Mouse (Mus musculus) lung, embryonic 16.5 days (tissue): ENCODE results near the gene Mab21l2. TPM values are rescaled to one million over a fixed set of nuclear protein-coding genes. Genes with fewer than 3 reads are reported as not detected.

ENCODE experiments used
- ATAC-seq: fragments of 200-750 bp; cut with Nextera tagmentation; 2 replicates; pipeline ENCODE4 v1.8.0; 2017; ENCODE audit warnings: low read depth, mild to moderate bottlenecking, moderate library complexity
- H3K27ac ChIP-seq: fragments of 300-500 bp; sonication (generic); 2 replicates; pipeline ENCODE4 v1.5.1; 2014; ENCODE audit warnings: mild to moderate bottlenecking, control low read depth, low read length
- H3K27me3 ChIP-seq: fragments of 300-500 bp; sonication (generic); 2 replicates; pipeline ENCODE4 v1.6.1; 2014; ENCODE audit warnings: low read depth, low read length, mixed read lengths; ENCODE audit not compliant: control insufficient read depth, insufficient read depth
- H3K36me3 ChIP-seq: fragments of 300-500 bp; sonication (generic); 2 replicates; pipeline ENCODE4 v1.6.1; 2014; ENCODE audit warnings: low read length; ENCODE audit not compliant: control insufficient read depth, insufficient read depth
- H3K4me1 ChIP-seq: fragments of 300-500 bp; sonication (generic); replicated peaks from 2 replicates; pipeline ENCODE4 v1.6.1; 2014; ENCODE audit warnings: low read length, mixed read lengths; ENCODE audit not compliant: control insufficient read depth, insufficient read depth
- H3K4me2 ChIP-seq: fragments of 300-500 bp; sonication (generic); 2 replicates; pipeline ENCODE4 v1.6.1; 2014; ENCODE audit warnings: low read depth, low read length, control low read depth
- H3K4me3 ChIP-seq: fragments of 300-500 bp; sonication (generic); 2 replicates; pipeline ENCODE4 v1.5.1; 2014; ENCODE audit warnings: mild to moderate bottlenecking, low read length, control low read depth
- H3K9ac ChIP-seq: fragments of 300-500 bp; sonication (generic); 2 replicates; pipeline ENCODE4 v1.6.1; 2014; ENCODE audit warnings: low read length, control low read depth
- H3K9me3 ChIP-seq: fragments of 300-500 bp; sonication (generic); 2 replicates; pipeline ENCODE4 v1.6.1; 2016; ENCODE audit warnings: low read length; ENCODE audit not compliant: control insufficient read depth
- WGBS: fragments of 180-500 bp; shearing (Covaris S2); extraction: QIAGEN DNeasy Blood & Tissue Kit; methylation state at CpG from one replicate; pipeline ENCODE4 v1.1.7; 2014; 5-methylcytosine and 5-hydroxymethylcytosine counted together
- polyA plus RNA-seq: library from polyadenylated mRNA; unstranded; fragments of >200 nt; fragmentation: Nextera tagmentation; extraction: Ambion mirVana; gene quantifications from 2 replicates; pipeline ENCODE4 v1.2.1, GENCODE M21; 2015

The Mab21l2 gene
- 0.53 and 1.1 TPM in 2 replicates for polyA plus RNA-seq

DNA sequence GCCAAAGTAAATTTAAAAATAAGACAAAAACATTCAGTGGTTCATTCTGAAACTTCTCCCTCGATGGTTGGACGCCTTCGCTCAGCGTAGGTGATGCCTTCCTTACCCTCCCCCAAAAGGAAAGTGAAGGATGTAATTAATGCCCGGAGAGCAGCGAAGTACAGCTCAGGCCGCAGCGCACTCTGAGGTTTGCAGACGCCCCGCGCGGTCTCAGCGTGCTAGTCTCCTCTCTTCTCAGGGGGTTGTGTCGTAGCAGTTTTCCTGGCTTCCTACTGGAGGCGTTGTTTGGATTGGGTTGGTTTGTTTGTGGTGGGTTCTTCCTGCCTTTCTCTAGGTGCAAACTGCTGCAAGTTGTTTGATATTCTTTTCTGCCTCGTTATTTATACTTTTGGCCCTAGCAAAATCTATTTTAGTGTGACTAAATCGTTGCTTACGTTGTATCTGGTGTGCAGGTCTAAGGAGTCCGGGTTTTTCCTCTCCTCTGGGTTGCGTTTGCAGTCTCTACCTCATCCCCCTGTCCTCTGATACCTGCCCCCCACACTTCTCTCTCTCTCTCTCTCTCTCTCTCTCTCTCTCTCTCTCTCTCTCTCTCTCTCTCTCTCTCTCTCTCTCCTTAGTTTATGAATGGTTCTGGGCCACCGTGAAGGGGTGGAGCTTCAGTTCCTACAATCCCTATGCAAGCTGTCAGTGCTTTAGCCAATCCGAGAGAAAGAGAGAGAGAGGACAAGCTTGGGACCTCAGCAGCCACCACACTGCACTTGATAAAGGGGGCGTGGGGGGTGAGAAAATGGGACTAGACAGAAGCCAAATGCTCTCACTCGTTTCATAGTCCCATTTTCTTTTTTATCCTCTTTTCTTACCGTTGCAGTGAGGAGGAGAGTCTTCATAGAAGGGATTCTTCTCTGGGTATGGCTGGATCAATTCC, at the start of gene Mab21l2:
TSS of gene Mab21l2 (minus strand) at position 539 of the 925 bp plus-strand sequence.
- Histone ChIP-seq H3K9ac (no peak within 1 kb of the TSS), H3K4me3 (peak within 1 kb of the TSS; percentile 47), H3K27ac (no peak within 1 kb of the TSS), H3K36me3 (no peaks in the 10 kb centered on the region), H3K27me3 (peaks cover 35% of the 10 kb centered on the region), H3K4me2 (peak within 1 kb of the TSS; percentile 62), H3K4me1 (peaks cover 16% of the 10 kb centered on the region), H3K9me3 (no peaks in the 10 kb centered on the region)
- 4% methylated on average over 25 of the region's 25 CpGs for WGBS
- ATAC-seq: peak; percentile 55; the same call in 1 of the 2 replicates

DNA sequence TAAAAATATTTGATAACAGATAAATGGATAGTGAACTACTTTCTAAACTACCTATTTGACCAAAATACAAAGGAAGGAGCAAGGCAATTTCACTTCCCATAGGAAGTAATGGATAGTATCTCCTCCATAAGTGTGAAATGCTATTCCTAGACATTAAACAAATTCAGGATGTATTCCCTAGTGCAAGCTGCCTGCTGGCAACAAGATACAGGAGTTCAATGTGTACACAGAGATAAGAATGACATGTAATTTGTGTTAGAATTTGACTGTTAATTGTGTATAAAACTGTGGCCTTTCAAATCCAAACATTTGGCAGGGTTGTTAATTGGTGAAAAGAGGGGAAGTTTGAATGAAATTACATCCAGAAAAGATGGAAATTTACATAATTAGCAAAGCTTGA, 26.9 kb upstream of the Mab21l2 start:
- Histone ChIP-seq H3K4me1 (no peaks in the 10 kb centered on the region), H3K4me2 (no peak overlapping the region), H3K9me3 (no peaks in the 10 kb centered on the region), H3K27ac (no peak overlapping the region), H3K4me3 (no peak overlapping the region), H3K27me3 (no peaks in the 10 kb centered on the region), H3K36me3 (no peaks in the 10 kb centered on the region), H3K9ac (no peak overlapping the region)
- ATAC-seq: no peak

DNA sequence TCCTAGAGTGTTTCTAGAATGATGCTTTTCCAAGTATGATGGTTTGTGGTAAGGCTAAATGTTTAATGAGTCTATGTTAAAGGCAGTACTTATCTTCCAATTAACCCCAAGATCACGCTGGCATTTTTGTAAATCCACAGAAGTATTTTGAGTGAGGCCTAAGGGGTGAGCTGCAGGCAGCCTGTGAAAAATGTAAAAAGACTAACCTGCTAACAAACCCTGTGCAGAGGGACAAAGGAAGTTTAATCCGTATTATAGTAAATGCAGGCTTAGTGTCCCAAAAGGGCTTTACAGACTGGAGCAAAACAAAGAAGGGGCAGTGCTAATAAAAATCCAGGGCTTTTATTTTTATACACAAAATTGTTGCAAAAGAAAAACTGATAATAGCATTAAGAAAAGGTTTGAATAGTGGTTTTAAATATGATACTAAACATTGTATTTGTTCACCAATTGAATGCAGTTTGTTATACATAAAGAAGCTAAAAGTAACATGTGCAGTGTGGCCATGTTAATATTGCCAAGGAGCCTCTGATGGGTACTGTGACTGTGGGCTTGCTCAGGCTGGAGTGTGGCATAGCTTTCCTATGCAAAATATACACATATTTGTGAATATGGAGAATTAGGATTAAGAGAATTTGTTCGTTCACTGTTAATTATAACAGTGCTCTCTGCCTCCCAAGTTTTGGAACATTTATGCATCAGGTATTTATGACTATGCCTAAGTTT, 24.3 kb upstream of the Mab21l2 start:
- Histone ChIP-seq H3K27ac (no peak overlapping the region), H3K9ac (no peak overlapping the region), H3K4me3 (no peak overlapping the region), H3K27me3 (no peaks in the 10 kb centered on the region), H3K9me3 (no peaks in the 10 kb centered on the region), H3K4me2 (no peak overlapping the region), H3K36me3 (no peaks in the 10 kb centered on the region), H3K4me1 (no peaks in the 10 kb centered on the region)
- no peak for ATAC-seq
- WGBS: 63% methylated on average over 3 of the region's 3 CpGs

DNA sequence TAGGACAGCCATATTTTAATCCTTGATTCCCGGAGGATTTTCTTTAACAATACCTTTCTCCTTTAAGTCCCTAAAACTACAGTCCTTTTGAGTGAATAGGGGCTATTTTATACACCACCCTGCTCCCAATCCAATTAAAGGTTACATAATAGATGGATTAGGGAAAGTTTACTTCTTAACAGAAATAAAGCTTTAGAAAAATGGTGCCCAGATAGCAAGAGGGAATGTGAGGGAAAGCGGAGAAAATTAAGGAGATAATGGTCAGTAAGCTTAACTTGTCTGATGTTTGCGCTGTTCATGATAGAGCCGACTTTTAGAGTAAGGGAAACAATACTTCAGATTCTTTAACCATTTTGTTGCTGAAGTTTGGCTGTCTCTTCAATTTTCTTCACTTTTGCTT, 23.1 kb upstream of the Mab21l2 start:
- 43% methylated on average over 4 of the region's 4 CpGs for WGBS
- Histone ChIP-seq H3K27ac (no peak overlapping the region), H3K36me3 (no peaks in the 10 kb centered on the region), H3K9ac (no peak overlapping the region), H3K4me2 (no peak overlapping the region), H3K4me1 (no peaks in the 10 kb centered on the region), H3K4me3 (no peak overlapping the region), H3K9me3 (no peaks in the 10 kb centered on the region), H3K27me3 (no peaks in the 10 kb centered on the region)
- ATAC-seq: no peak

DNA sequence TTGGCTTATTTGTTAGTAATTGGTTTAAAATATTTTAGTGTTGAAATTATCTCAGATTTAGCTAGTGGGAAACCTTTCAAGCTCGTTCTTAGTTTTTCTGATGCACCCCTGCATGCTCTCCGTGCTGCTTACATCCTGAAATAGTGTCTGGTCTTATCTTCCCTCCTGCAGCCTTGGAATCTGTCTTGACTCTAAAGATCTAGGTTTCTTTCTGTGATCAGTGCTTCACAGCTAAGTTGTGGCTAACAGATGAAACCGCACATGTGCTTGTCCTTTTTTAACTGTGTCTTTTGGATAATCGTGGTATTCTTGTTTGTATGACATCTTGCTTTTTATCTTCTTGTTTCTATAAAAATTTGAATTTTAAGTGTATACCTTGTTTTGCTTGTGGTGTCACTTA, 18.9 kb upstream of the Mab21l2 start:
- Histone ChIP-seq H3K9me3 (no peaks in the 10 kb centered on the region), H3K4me1 (no peaks in the 10 kb centered on the region), H3K9ac (no peak overlapping the region), H3K4me2 (no peak overlapping the region), H3K27ac (no peak overlapping the region), H3K4me3 (no peak overlapping the region), H3K36me3 (no peaks in the 10 kb centered on the region), H3K27me3 (no peaks in the 10 kb centered on the region)
- no peak for ATAC-seq
- 74% methylated on average over 4 of the region's 4 CpGs for WGBS

DNA sequence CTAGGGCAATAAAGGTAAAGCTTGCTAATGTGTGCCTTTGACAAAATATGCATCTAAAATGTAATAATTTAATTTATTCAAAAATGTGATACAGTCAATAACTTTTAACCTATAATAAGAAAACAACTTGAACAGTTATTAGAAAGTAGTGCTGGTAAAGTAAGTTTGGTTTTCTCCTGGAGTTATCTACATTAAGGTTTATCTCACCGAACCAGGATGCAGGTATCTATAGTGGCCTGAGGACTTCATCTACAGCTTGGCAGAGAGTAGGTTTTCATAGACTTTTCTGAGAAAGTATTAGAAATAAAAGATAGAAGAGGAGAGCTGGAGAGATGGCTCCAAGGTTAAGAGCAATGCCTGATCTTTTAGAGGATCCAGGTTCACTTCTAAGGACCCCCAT, 13.0 kb upstream of the Mab21l2 start:
- Histone ChIP-seq H3K4me3 (no peak overlapping the region), H3K4me2 (no peak overlapping the region), H3K9ac (no peak overlapping the region), H3K36me3 (no peaks in the 10 kb centered on the region), H3K9me3 (no peaks in the 10 kb centered on the region), H3K27ac (no peak overlapping the region), H3K27me3 (no peaks in the 10 kb centered on the region), H3K4me1 (no peaks in the 10 kb centered on the region)
- ATAC-seq: no peak
- 89% methylated on average over 1 of the region's 1 CpGs for WGBS

DNA sequence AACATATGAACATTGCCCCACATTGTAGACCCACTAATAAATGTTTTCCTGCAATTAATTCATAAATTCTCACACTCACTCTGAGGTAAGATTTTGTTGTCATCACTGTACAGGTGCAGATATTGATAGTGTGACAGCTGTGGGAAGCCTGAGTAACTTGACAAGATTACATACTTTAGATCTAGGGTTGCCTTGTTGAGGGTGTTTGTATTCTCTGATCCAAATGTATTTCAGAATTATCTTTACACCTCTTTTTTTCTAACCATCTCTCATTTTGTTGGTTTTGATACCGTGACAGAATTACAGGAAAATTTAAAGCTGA, 12.6 kb upstream of the Mab21l2 start:
- Histone ChIP-seq H3K4me2 (no peak overlapping the region), H3K4me1 (no peaks in the 10 kb centered on the region), H3K9ac (no peak overlapping the region), H3K27ac (no peak overlapping the region), H3K36me3 (no peaks in the 10 kb centered on the region), H3K27me3 (no peaks in the 10 kb centered on the region), H3K9me3 (no peaks in the 10 kb centered on the region), H3K4me3 (no peak overlapping the region)
- ATAC-seq: no peak
- WGBS: 70% methylated on average over 1 of the region's 1 CpGs

DNA sequence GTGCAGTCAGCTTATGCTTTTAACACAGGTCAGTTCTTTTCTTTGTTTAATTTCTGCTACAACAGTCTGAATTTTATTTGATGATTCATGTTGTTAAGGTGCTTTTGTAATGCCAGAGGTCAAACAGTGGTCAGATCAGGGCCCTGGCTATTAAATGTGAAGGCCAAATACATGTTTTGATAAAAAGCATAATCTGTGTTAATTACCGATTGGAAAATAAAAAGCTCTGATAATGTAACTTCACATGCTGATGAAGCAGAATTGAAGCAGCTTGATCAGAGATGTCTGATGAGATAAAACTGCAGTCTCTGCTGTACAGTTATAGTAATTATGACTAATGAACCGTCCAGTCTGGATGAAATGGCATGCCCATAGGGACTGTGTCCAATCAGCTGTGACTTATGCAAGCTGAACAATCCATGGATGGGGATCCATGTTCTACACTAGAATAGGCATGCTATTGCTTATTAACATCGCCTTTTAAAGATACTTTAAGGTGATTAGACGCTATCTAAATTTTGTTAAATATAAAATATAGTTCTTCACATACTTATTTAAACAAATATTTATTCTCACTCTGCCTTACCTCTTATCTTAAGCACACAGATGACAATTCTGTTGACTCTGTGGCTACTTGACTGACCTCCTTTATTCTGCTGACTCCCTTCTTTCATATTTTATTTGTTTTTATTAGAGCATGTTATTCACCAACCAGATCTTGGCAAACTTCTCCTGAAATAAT, 12.0 kb upstream of the Mab21l2 start:
- no peak for ATAC-seq
- H3K4me2 ChIP-seq: no peak overlapping the region
- no peaks in the 10 kb centered on the region for H3K27me3 ChIP-seq
- WGBS: 53% methylated on average over 4 of the region's 4 CpGs
- no peak overlapping the region for H3K9ac ChIP-seq
- no peaks in the 10 kb centered on the region for H3K4me1 ChIP-seq
- H3K36me3 ChIP-seq: no peaks in the 10 kb centered on the region
- no peak overlapping the region for H3K27ac ChIP-seq
- no peak overlapping the region for H3K4me3 ChIP-seq
- no peaks in the 10 kb centered on the region for H3K9me3 ChIP-seq

DNA sequence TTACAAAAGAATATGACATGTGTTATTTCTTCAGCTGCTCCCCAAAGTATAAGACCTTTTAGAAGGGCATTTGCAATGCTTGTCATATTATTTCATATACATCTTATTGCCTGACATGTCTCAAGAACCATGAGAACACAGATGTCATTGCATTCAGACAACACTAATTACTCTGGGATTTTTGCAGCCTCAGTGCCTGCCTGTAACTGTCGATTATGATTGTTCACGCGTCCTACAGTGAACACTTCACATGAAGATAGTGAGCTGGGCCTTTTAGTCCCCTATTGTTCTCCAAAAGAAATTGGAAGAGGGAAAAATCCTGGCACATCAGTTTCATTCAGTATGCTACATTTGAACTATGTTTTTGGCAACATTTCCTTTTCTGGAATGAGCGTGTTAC, 11.2 kb upstream of the Mab21l2 start:
- no peaks in the 10 kb centered on the region for H3K27me3 ChIP-seq
- 83% methylated on average over 4 of the region's 4 CpGs for WGBS
- no peaks in the 10 kb centered on the region for H3K36me3 ChIP-seq
- H3K27ac ChIP-seq: no peak overlapping the region
- no peak overlapping the region for H3K9ac ChIP-seq
- H3K9me3 ChIP-seq: no peaks in the 10 kb centered on the region
- ATAC-seq: no peak
- H3K4me3 ChIP-seq: no peak overlapping the region
- H3K4me1 ChIP-seq: no peaks in the 10 kb centered on the region
- H3K4me2 ChIP-seq: no peak overlapping the region
